Mouse (Mus musculus): Measurements from ENCODE around the gene Osbpl9.
A peak's percentile ranks its signal among the peaks of the same experiment; 100 is the strongest.

Osbpl9 gene

GRCm38 (mm10) chr4:109103145-109103883 lies 98.8 kb downstream of the Osbpl9 start:
- DNase-seq (ENCODE audit: low spot score in 2 of 2) = no peak

GRCm38 (mm10) chr4:109102574-109102973 lies 99.5 kb downstream of the Osbpl9 start:
- DNase-seq (ENCODE audit: low spot score in 2 of 2) = no peak

- DNase-seq (ENCODE audit: low spot score in 2 of 2) = no peak
Measured at GRCm38 (mm10) chr4:109098861-109099260, 103.2 kb downstream of the Osbpl9 start.

GRCm38 (mm10) chr4:109094269-109094668 lies 107.8 kb downstream of the Osbpl9 start:
- no peak for DNase-seq (ENCODE audit: low spot score in 2 of 2)

GRCm38 (mm10) chr4:109092344-109092743 lies 109.7 kb downstream of the Osbpl9 start:
- no peak for DNase-seq (ENCODE audit: low spot score in 2 of 2)

- DNase-seq (ENCODE audit: low spot score in 2 of 2) = no peak
Measured at GRCm38 (mm10) chr4:109091241-109091777, 110.8 kb downstream of the Osbpl9 start.

GRCm38 (mm10) chr4:109089999-109090398 lies 112.1 kb downstream of the Osbpl9 start:
- DNase-seq (ENCODE audit: low spot score in 2 of 2) = no peak

GRCm38 (mm10) chr4:109089171-109089570 lies 112.9 kb downstream of the Osbpl9 start:
- DNase-seq (ENCODE audit: low spot score in 2 of 2) = no peak

GRCm38 (mm10) chr4:109080118-109080517 lies 122.0 kb downstream of the Osbpl9 start:
- DNase-seq (ENCODE audit: low spot score in 2 of 2) = no peak

GRCm38 (mm10) chr4:109079676-109080075 lies 122.4 kb downstream of the Osbpl9 start:
- no peak for DNase-seq (ENCODE audit: low spot score in 2 of 2)

GRCm38 (mm10) chr4:109078941-109079340 lies 123.1 kb downstream of the Osbpl9 start:
- no peak for DNase-seq (ENCODE audit: low spot score in 2 of 2)

GRCm38 (mm10) chr4:109073296-109073695 lies 128.8 kb downstream of the Osbpl9 start:
- DNase-seq (ENCODE audit: low spot score in 2 of 2) = no peak

GRCm38 (mm10) chr4:109072891-109073290 lies 129.2 kb downstream of the Osbpl9 start:
- no peak for DNase-seq (ENCODE audit: low spot score in 2 of 2)

GRCm38 (mm10) chr4:109065714-109066113 lies 136.4 kb downstream of the Osbpl9 start:
- DNase-seq (ENCODE audit: low spot score in 2 of 2) = no peak

- peak in 1 of 2 experiments; percentile 14 for DNase-seq (ENCODE audit: low spot score in 2 of 2)
Measured at GRCm38 (mm10) chr4:109064941-109065340, 137.1 kb downstream of the Osbpl9 start.

GRCm38 (mm10) chr4:109059255-109059821 lies 142.7 kb downstream of the Osbpl9 start:
- no peak for DNase-seq (ENCODE audit: low spot score in 2 of 2)

- no peak for DNase-seq (ENCODE audit: low spot score in 2 of 2)
Measured at GRCm38 (mm10) chr4:109057640-109058039, 144.4 kb downstream of the Osbpl9 start.

- no peak for DNase-seq (ENCODE audit: low spot score in 2 of 2)
Measured at GRCm38 (mm10) chr4:109056351-109056750, 145.7 kb downstream of the Osbpl9 start.

GRCm38 (mm10) chr4:109054003-109054402 lies 148.1 kb downstream of the Osbpl9 start:
- no peak for DNase-seq (ENCODE audit: low spot score in 2 of 2)

GRCm38 (mm10) chr4:109052282-109052681 lies 149.8 kb downstream of the Osbpl9 start:
- DNase-seq (ENCODE audit: low spot score in 2 of 2) = no peak

- no peak for DNase-seq (ENCODE audit: low spot score in 2 of 2)
Measured at GRCm38 (mm10) chr4:109048258-109048657, 153.8 kb downstream of the Osbpl9 start.

GRCm38 (mm10) chr4:109043756-109044155 lies 158.3 kb downstream of the Osbpl9 start:
- no peak for DNase-seq (ENCODE audit: low spot score in 2 of 2)

GRCm38 (mm10) chr4:109043294-109043693 lies 158.8 kb downstream of the Osbpl9 start:
- no peak for DNase-seq (ENCODE audit: low spot score in 2 of 2)

All from right cerebral cortex, postnatal 10 days (tissue).